Mouse (Mus musculus) neutrophil, adult 5-6 weeks (primary cell): Measurements from ENCODE around the gene Dapk3. TPM values are rescaled to one million over a fixed set of nuclear protein-coding genes. Genes with fewer than 3 reads are reported as not detected.
"Not testable (repeated sequence)": the region's sequence is repeated elsewhere in the genome, so short reads cannot be mapped to it uniquely, and the experiment has no call there.

ENCODE experiments used
- ATAC-seq: fragments of 151-379, 151-347 bp; 2 replicates; pipeline ENCODE4 v1.8.0; 2017; ENCODE audit warnings: mild to moderate bottlenecking, moderate TSS enrichment; ENCODE audit not compliant: insufficient number of reproducible peaks, poor library complexity, low FRiP score, severe bottlenecking; ENCODE audit errors: extremely low read depth
- total RNA-seq: library from RNA; stranded (forward); fragments of 200-1000 nt; gene quantifications from 2 replicates; pipeline ENCODE4 v1.2.3, GENCODE M21; 2017

Dapk3 gene
- total RNA-seq, 1 experiment from 2014 or later = 52.0 TPM

DNA sequence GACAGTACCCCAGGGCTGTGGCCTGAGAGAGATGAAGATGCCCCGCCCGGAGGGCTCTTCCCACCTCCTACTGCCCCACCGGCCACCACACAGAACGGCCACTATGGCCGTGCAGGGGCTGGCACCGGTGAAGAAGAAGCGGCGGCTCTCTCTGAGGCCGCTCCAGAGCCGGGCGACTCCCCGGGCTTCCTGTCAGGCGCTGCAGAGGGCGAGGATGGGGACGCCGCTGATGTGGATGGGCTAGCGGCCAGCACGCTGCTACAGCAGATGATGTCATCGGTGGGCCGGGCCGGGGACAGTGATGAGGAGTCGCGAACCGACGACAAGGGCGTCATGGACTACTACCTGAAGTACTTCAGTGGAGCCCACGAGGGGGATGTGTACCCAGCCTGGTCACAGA, 38.1 kb upstream of the Dapk3 start:
- no peak for ATAC-seq

DNA sequence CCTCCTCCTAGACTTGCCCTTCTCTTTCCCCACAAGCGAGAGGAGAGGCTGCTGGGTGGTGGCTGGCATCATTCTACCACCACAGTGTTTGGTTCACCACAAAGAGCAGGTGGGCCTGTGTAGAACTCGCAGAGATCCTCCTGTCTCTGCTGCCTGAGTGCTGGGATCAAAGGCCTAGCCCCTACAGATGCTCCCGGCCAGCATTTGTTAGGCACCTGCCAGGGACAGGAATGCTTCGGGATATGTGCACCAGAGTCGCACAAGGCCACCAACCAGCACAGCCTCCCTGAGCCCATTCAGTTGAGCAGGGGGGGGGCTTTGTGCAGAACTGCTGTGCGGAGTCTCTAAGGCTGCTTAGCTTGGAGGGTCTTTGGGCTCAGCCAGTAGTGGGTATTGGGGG, 37.5 kb upstream of the Dapk3 start:
- no peak for ATAC-seq

DNA sequence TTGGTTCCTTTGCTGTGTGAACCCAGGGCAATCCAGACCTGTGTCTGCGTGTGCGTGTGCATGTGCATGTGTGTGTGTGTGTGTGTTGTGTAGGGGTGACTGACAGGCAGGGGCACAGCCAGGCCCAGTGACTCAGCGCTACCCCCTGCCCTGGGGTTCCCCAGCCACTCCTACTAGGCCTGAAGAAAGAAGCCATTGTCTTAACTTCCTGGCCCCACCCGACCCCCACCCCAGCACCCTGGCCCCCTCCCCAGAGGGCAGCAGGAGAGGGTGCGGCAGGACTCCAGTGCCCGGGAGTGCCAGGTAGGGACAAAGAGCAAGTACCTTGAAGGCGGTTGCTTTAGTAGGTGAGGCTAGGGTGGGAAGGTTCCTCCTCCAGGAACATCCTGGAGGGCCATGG, 37.0 kb upstream of the Dapk3 start:
- ATAC-seq = no peak

DNA sequence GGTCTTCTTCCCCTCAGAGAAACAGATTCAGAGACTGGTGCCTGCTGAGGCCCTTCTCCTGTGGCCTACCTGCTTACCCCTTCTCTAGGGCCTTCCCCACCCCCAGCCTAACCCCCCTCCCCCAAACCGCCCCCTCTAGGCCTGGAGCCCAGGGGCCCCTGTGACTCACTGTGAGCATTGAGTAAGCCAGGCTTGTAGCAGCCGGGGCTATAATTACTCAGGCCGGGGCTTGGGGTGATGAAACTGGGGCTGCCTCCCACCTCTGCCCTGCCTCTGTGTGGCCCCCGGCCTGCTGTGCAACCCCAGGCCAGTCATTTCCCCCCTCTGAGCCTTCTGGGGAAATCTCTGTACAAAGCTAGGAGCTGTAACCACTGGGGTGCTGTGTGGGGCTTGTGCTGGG, 36.5 kb upstream of the Dapk3 start:
- ATAC-seq = no peak

DNA sequence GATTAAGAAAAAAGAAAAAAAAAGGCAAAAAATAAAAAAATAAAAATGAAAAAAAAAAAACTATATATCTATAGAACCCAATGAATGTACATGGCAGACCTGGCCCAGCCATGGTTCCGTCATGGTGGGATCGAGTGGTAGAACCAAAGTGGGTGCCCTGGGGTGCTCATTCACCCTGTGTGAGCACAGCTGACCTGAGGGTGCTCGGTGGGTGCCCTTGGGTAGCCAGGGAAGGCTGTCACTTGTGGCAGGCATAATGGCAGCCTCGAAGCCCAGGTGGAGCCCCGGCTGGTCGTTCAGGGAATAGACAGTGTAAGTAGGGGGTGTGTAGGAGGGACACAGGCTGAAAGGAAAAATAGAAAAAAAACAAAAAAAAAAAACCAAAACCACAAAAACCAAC, 31.5 kb upstream of the Dapk3 start:
- ATAC-seq = no peak

DNA sequence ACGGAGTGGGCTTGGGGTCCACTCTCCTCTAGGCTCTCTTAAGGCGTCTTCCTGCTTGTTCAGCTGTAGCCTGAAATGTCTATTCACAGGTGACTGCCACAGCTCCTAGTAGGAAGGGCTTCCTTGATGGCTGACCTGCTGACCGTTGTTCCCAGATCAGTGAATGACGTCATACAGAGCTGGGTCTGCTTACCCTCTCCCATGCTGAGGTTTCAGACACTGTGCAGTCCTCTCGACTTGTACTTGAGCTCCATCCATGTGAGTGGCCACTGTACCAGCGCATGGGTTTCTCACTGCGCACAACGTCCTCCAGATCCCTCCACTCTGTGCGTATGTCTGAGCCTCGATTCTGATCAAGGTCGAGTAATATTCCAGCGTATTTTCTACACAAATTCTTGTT, 30.2 kb upstream of the Dapk3 start:
- no peak for ATAC-seq

DNA sequence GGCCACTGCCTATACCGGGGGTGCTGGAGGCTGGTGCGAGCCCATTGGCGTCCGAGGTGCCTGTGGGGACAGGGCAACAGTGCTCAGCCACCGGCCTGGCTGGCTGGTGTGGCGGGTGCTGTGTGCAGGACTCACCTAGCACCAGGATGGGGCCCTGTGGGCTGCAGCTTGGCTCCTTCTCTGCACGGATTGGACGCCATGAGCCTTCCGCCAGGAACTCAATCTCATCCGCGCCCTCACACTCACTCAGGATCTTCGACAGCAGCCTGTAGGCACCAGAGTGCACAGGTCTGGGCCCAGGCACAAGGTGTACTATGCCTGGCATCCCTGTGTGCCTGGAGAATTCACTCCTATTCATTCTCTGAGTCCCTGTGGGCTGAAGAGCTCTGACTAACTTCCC, 28.5 kb upstream of the Dapk3 start:
- no peak for ATAC-seq

DNA sequence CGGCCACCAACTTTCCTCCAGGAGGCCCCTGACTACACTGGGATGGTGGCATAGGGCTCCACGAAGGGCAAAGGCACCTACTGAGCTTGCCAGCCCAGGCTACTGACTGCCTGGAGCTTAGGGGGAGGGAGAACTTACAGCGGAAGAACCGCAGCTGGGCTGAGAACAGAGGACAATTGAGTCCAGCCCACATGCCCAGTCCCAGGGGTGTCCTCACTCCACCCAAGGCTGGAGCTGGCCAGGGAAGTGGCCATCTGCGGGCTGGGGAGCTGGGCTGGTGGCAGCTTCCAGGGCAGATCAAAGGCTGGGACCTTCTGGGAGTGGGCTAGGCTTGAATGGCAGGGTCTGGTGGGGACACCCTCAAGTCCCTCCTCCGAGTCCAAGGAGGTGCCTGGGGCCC, 28.1 kb upstream of the Dapk3 start:
- ATAC-seq = no peak

DNA sequence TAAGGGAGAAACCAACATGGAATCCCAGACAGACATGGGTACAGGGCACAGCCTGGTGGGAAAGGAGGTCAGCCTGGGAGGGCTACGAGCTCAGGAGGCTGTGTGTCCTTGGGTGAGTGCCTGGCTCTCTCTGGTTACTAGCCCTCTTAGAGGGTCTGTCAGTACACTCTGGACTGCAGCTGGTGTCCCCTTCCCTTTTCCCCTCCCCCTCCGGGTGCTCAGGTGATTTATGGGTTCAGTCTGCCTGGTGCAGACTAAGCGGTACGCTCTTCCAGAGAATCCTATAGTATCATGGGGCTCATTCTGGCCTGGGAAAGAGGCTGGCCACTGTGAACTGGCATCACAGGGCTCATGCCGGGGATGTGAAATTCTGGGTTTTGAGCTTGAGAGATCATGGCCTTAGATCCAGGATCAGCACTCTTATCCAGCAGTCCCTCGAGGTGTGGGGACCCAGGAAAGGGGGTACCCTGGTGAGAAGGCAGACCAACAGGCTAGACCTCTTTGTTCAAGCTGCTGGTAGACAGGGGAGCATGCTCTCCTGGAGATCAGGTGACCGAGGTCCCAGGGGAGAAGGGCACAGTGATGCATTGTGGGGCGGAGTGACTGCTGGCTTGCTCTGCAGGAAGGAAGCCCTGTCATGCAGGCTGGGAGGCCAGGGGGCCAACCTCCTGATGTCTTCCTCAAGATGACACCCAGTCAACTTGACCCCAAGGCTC, 21.0 kb upstream of the Dapk3 start:
- ATAC-seq = peak; percentile 70

DNA sequence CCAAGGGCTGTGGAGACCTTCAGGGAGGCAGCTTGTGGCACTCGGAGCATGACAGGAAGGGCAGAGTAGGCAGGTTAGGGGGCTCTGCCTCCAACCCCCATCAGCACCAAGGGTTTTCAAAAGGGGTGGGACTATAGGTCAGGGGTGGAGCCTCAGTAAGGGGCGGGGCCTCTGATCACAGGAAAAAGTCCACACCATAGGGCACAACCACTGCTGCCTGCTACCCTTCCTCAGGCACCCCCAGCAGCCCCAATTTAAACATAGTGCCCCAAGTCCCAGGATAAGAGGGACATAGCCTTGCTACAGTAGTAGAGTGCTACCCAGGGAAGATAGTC, 20.5 kb upstream of the Dapk3 start:
- peak; percentile 31 for ATAC-seq

DNA sequence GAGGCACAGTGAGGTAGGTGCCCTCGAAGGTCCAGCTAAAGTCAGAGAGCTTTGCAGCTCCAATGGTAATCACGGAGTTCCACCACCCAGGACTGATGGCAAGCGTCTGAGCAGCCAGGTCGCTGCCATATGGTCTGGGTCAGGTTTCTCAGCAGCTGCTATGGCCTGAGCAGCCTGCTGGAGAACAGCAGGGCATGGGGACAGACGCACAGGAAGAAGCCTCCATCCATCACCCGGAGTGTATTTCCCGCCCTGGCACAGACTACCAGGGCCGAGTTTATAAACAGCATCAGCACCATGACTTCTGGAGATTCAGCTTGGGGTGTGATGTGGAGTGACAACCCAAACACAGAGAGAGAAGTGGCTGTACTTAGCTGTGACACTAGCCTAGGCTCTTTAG, 17.7 kb upstream of the Dapk3 start:
- no peak for ATAC-seq

DNA sequence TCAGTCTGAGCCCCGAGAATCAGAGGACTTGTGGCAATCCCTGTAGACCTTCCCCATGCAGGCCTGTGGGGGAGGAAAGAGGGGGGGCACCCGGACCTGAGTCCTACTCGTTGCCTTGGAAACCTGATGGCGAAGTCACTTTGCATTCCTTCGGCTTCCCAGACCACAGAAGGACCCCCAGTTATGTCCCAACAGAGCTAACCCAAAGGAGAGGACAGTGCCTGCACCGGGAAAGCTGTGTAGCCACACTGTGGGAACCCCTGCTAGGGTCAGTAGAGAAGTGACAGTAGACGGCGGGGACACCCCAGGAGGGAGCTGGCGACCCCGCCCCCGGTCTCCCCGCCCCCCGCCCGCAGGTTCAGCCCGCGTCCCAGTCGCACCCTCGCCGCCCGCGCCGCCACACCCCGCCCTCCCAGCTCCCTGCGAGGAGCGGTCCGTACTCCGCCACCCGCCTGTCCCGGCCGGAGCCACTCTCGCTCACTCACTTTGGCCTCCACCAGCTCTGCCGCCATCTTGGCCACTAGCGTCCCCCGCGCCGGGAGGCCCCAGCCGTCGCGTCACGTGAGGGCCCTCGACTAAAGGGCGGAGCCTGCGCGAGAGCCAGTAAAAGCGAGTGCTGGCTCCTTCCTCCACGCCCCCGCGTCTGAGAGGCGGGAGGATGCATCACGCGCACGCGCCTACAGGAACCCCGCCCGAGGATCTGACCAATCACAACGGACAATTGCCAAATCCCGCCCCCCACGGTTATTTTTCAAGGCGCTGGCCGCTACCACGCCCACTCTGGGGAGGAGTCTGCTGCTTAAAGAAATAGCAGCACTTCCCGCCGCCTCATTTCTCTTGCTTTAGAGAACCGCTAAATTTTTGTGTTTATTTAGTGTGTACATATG, 15.4 kb upstream of the Dapk3 start, which contains the start of gene Pias4:
Pias4 (minus strand) TSS at position 724 of the 887 bp plus-strand sequence.
- peak; percentile 89 for ATAC-seq

DNA sequence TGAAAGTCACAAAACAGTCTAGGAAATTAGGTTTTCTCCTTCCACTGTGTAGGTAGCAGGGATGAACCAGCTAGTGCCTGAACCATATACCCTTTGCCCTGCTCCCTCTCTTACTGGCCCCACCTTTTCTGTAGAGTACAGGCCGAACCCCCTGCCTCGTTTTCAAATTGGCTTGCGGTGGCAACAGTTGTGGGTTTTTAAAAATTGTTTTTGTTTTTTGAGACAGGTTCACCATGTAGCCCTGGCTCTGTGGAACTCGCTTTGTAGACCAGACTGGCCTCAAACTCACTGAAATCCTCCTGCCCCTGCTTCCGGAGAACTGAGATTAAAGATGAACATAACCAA, 14.7 kb upstream of the Dapk3 start:
- no peak for ATAC-seq

DNA sequence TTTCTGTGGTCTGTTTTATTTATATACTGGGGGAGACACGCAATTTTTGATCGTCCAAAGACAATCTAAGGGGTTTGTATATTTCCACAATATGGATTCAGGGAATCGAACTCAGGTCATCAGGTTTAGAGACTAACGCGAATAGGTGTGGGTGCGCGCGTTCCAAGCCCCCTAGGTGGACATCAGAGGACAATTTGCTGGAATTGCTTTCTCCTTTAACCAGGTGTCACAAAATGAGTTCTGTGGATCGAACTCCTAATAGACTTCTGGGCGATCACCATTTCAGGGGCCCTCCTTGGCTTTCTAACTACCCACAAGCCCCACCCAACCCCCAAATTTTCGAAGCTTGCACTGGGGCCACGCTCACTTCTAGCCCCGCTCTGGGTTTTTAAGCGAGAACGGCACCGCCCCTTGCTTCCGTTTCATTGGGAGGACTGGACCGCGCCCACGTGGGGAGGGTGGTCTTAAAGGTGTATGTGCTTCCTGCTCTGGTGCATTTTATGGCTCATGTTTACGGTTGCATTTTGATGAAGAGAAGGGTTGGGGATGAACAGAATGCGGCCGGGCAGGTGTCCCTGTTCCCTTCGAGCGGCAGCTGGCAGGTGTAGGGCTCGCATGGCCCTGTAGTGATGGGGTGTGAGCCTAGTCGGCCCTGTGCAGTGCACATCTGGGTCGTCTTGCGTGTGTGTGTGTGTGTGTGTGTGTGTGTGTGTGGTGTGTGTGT, 14.1 kb upstream of the Dapk3 start:
- ATAC-seq = peak; percentile 40; the same call in 1 of the 2 replicates

DNA sequence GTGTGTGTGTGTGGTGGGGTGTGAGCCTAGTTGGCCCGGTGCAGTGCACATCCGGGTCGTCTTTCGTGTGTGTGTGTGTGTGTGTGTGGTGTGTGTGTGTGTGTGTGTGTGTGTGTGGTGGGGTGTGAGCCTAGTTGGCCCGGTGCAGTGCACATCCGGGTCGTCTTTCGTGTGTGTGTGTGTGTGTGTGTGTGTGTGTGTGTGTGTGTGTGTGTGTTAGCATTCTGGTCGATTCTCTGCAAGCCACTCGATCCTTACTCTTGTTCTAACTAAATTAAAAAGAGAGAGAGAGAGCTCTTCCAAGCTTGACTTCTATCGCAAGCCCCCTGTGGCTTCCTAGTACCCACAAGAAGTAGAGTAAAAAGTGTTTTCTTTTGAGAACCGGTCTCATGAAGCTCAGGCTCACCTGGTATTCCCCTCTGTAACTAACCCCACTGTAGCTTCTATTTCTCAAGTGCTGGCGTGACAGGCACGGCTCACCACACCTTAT, 13.3 kb upstream of the Dapk3 start:
- peak; percentile 24 for ATAC-seq

DNA sequence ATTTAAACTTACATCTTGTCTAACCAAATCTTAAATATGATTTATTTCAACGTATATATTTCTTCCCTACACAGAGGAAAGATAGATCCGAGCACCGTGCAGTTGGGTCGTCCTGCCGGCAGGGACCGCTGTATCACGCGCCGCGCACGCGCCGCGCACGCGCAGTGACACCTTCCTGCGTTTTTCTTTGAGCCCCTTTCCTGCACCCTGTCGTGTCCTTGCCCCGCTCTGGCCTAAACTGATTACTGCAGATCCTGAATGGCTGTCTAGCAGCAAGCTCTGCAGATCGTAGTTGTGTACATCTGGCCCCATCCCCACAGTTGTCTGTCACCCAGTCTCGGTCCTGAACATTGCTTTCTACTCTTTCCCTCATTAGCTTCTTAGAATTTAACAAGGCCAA, 9.7 kb upstream of the Dapk3 start:
- ATAC-seq = peak; percentile 20; the same call in 1 of the 2 replicates

DNA sequence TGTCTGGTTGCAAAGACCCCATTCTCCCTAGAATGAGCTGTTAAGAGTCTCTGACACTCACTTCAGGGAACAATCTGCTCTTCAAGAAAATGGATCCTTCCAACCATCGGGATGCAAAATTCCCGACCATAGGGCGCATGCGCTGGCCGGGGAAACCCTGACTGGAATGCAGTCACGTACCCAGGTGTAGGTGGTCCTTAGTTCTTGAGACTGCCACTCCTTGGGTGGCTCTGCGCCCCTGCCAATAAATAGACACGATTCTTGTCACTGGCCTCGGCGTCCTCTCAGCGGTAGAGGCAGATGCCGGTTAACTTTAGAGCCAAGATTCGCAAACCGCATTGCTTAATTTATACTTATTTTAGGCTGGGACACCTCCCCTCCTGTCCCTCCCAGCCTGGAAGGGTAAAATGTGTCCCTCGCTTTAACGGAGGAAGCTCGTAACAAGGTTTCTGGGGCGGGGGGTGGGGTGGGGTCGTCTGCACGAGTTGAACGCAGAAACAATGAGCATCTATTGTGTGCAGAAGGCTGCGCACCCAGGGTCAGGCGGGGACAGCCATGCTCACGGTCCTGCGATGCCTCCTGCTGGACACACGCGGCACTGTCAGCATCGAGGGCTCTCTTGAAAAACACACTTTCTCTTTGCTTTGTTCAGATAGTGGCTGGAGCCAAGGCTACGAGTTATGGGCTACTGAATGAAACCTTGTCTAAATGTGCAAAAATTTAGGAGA, 8.0 kb upstream of the Dapk3 start:
- peak; percentile 66 for ATAC-seq

DNA sequence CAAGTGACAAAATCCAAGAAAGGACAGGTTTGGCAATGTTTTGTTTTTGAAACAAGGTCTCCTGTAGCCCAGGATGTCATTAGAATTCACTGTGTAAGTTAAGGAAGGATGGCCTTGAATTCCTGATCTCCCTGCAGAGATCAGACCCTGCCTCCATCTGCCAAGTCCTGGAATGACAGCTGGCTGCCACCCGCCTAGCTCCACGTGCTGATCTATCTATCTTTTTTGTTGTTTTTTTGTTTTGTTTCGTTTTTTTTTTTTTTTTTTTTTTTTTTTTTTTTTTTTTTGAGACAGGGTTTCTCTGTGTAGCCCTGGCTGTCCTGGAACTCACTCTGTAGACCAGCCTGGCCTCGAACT, 7.5 kb upstream of the Dapk3 start:
- not testable (repeated sequence) for ATAC-seq

DNA sequence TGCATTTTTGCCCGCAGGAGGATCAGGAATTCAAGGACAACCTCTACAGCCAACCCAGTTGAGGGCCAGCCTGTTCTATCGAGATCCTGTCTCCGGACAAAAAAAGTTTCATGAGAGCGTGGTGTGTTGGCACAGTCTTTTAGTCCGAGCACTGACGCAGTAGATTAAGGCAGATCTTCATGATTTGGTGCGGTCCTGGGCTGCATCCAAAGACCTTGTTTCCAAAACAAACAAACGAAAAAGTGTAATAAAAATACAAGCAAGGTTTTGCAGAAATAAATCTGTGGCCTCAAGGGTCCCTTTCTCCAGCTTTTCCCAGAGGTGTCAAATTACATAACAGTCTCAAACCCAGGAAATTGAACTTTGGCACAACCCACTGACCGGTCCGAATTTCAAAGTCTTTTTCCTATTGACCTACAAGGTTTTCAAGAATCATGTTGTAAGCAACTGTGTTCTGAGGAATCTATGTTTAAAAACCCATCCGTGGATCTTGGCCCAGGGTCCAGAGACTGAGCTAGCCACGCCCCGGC, 6.8 kb upstream of the Dapk3 start:
- ATAC-seq = no peak
